ENCODE assay signal across 8 mouse cellular contexts in genomic region chr11:97660734-97661647, GRCm38 (mm10). TPM values are rescaled to one million over a fixed set of nuclear protein-coding genes. Genes with fewer than 3 reads are reported as not detected.
DNase-seq lines count a peak whose midpoint lies in the region; ATAC-seq and TF ChIP-seq lines count a peak whose summit lies in the region.

No protein-coding gene starts in this region.

- 2% methylated on average over 27 of the region's 27 CpGs for WGBS in kidney, embryonic 14.5 days
- WGBS in intestine, postnatal 0 days = 7% methylated on average over 27 of the region's 27 CpGs

- H3K4me1 ChIP-seq in kidney, embryonic 14.5 days (ENCODE audit: control insufficient read depth, insufficient read depth, low read length) = peaks cover 45% of the 10 kb centered on the region
- H3K4me1 ChIP-seq in intestine, postnatal 0 days (replicated peaks; ENCODE audit: control insufficient read depth, insufficient read depth, low read length) = peaks cover 4% of the 10 kb centered on the region

- no peak for DNase-seq in kidney, adult 11 months
- peak; percentile 24 for DNase-seq in embryo, embryonic 9.5 days (ENCODE audit: extremely low spot score)
- peak; percentile 34 for DNase-seq in neural tube, embryonic 10.5 days (ENCODE audit: extremely low spot score, low spot score)
- DNase-seq in right cerebral cortex, postnatal 25 days = no peak
- no peak for DNase-seq in urinary bladder, postnatal 4 days (ENCODE audit: low spot score in 2 of 2)
- no peak for DNase-seq in c-Kit-positive CD71-positive TER-119-positive erythroid progenitor cells, embryonic 14.5 days (ENCODE audit: low spot score)

- no peak for ATAC-seq in kidney, embryonic 14.5 days (ENCODE audit: low FRiP score, low TSS enrichment)
- no peak for ATAC-seq in intestine, postnatal 0 days

- H3K27me3 ChIP-seq in kidney, embryonic 14.5 days (ENCODE audit: control insufficient read depth, insufficient read depth, low read length) = peaks cover 2% of the 10 kb centered on the region; the same call in 1 of the 2 replicates
- no peaks in the 10 kb centered on the region for H3K27me3 ChIP-seq in intestine, postnatal 0 days (replicated peaks; ENCODE audit: control insufficient read depth, insufficient read depth, low read length)

- no peak for TF ChIP-seq CTCF in intestine, postnatal 0 days (IDR thresholded peaks at IDR 0.05; ENCODE audit: low read depth)

- H3K9ac ChIP-seq in kidney, embryonic 14.5 days (ENCODE audit: low read depth, low read length) = peak overlapping the region; percentile 74
- H3K9ac ChIP-seq in intestine, postnatal 0 days (ENCODE audit: low read depth, low read length) = no peak overlapping the region

- H3K27ac ChIP-seq in kidney, embryonic 14.5 days (ENCODE audit: low read depth, low read length) = peak overlapping the region; percentile 91; the same call in 1 of the 2 replicates
- H3K27ac ChIP-seq in intestine, postnatal 0 days (ENCODE audit: low read depth, low read length) = peak overlapping the region; percentile 97

- peak overlapping the region; percentile 90 for H3K4me3 ChIP-seq in kidney, embryonic 14.5 days (ENCODE audit: low read length)
- peak overlapping the region; percentile 92 for H3K4me3 ChIP-seq in intestine, postnatal 0 days (ENCODE audit: low read depth, low read length)

- H3K36me3 ChIP-seq in kidney, embryonic 14.5 days (ENCODE audit: control insufficient read depth, insufficient read depth, low read length) = peaks cover 7% of the 10 kb centered on the region; the same call in 1 of the 2 replicates
- H3K36me3 ChIP-seq in intestine, postnatal 0 days (ENCODE audit: control insufficient read depth, insufficient read depth) = peaks cover 7% of the 10 kb centered on the region; the same call in 1 of the 2 replicates

- no peaks in the 10 kb centered on the region for H3K9me3 ChIP-seq in kidney, embryonic 14.5 days (ENCODE audit: control insufficient read depth, low read length)
- H3K9me3 ChIP-seq in intestine, postnatal 0 days (ENCODE audit: control insufficient read depth) = no peaks in the 10 kb centered on the region

- H3K4me2 ChIP-seq in kidney, embryonic 14.5 days (replicated peaks; ENCODE audit: low read depth, low read length) = peak overlapping the region; percentile 89
- peak overlapping the region; percentile 96 for H3K4me2 ChIP-seq in intestine, postnatal 0 days (replicated peaks; ENCODE audit: low read depth)

RNA-seq across cellular contexts. Expression of gene Mllt6, which starts 2.2 kb away (rescaled TPM):
- polyA plus RNA-seq in kidney, embryonic 14.5 days (2014; fragmentation: Nextera tagmentation; extraction: Ambion mirVana) = 5.7 and 10.0 TPM in 2 replicates
- polyA plus RNA-seq in intestine, postnatal 0 days (2015; fragmentation: Nextera tagmentation; extraction: Ambion mirVana) = 1.4 and 1.6 TPM in 2 replicates

RNA-seq across cellular contexts. Expression of gene Cisd3, which starts 24.6 kb away (rescaled TPM):
- polyA plus RNA-seq in kidney, embryonic 14.5 days (2014; fragmentation: Nextera tagmentation; extraction: Ambion mirVana) = 30.5 and 34.2 TPM in 2 replicates
- 122 and 123 TPM in 2 replicates for polyA plus RNA-seq in intestine, postnatal 0 days (2015; fragmentation: Nextera tagmentation; extraction: Ambion mirVana)

RNA-seq across cellular contexts. Expression of gene Epop, which starts 31.5 kb away (rescaled TPM):
- 6.3 and 6.9 TPM in 2 replicates for polyA plus RNA-seq in kidney, embryonic 14.5 days (2014; fragmentation: Nextera tagmentation; extraction: Ambion mirVana)
- polyA plus RNA-seq in intestine, postnatal 0 days (2015; fragmentation: Nextera tagmentation; extraction: Ambion mirVana) = 1.1 and 1.3 TPM in 2 replicates

RNA-seq across cellular contexts. Expression of gene Pcgf2, which starts 39.3 kb away (rescaled TPM):
- polyA plus RNA-seq in kidney, embryonic 14.5 days (2014; fragmentation: Nextera tagmentation; extraction: Ambion mirVana) = 19.3 and 23.1 TPM in 2 replicates
- polyA plus RNA-seq in intestine, postnatal 0 days (2015; fragmentation: Nextera tagmentation; extraction: Ambion mirVana) = 7.9 and 8.9 TPM in 2 replicates

RNA-seq across cellular contexts. Expression of gene Psmb3, which starts 42.2 kb away (rescaled TPM):
- polyA plus RNA-seq in kidney, embryonic 14.5 days (2014; fragmentation: Nextera tagmentation; extraction: Ambion mirVana) = 525 and 539 TPM in 2 replicates
- 391 and 439 TPM in 2 replicates for polyA plus RNA-seq in intestine, postnatal 0 days (2015; fragmentation: Nextera tagmentation; extraction: Ambion mirVana)

Comparison
In these comparisons a context has a peak if more than half of its experiments do, and no peak if none do; other contexts are left out.
1. DNase-seq: peak in embryo, embryonic 9.5 days (single experiment) and neural tube, embryonic 10.5 days (single experiment); none in kidney, adult 11 months (single experiment), right cerebral cortex, postnatal 25 days (single experiment), urinary bladder, postnatal 4 days (0 of 2) and c-Kit-positive CD71-positive TER-119-positive erythroid progenitor cells, embryonic 14.5 days (single experiment).